Mouse (Mus musculus) ES-Bruce4 (cell line): ENCODE data around the gene Sapcd2.

Source experiments
- CTCF ChIP-seq: IDR thresholded peaks from one replicate; pipeline ENCODE4 v1.8.1; 2011; ENCODE audit warnings: low read depth, low read length
- POLR2A ChIP-seq: IDR thresholded peaks from one replicate; pipeline ENCODE4 v1.8.1; 2011; ENCODE audit warnings: low read length; ENCODE audit not compliant: insufficient read depth

- TF ChIP-seq POLR2A, result no peak
- no peak for TF ChIP-seq CTCF
These were observed 46.1 kb upstream of the Sapcd2 start for GRCm38 (mm10) chr2:25326036-25326435.
